Mouse (Mus musculus): Measurements from ENCODE around the gene Abcc9. TPM values are rescaled to one million over a fixed set of nuclear protein-coding genes. Genes with fewer than 3 reads are reported as not detected.

The Abcc9 gene
- total and polyA plus RNA-seq, 2 experiments from 2014 or later = 21.0 to 108 TPM

DNA sequence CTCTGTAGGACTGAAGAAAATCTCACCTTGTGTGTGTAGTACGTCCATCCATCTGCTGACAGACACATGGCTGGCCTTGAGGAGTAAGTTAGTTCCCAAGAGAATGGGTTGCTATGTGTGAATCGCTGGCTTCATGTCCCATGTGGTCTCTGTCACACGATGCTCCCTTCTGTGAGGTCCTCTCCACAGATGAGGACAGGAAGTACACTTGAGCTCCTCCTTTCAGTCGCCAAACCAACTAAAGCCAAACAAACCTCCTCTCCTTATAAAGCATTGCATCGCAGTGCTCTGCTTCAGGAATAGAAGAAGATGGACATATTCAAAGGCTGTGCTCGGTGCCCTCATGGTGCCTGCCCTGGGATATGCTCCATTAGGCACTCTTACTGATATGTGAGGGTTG is 124.3 kb downstream of the Abcc9 start:
- no peak overlapping the region for H3K9ac ChIP-seq (replicated peaks; ENCODE audit: low read depth, low read length)
- H3K4me1 ChIP-seq (ENCODE audit: control insufficient read depth, insufficient read depth) = no peaks in the 10 kb centered on the region
- H3K27ac ChIP-seq (ENCODE audit: low read depth) = no peak overlapping the region
- DNase-seq (ENCODE audit: low spot score) = no peak
- ATAC-seq (ENCODE audit: insufficient read depth, low read depth) = no peak
- no peak overlapping the region for H3K4me2 ChIP-seq (ENCODE audit: low read depth, low read length)
- no peaks in the 10 kb centered on the region for H3K27me3 ChIP-seq (ENCODE audit: control insufficient read depth, insufficient read depth, low read length)
- no peaks in the 10 kb centered on the region for H3K9me3 ChIP-seq (replicated peaks; ENCODE audit: control insufficient read depth, low read length)
- no peaks in the 10 kb centered on the region for H3K36me3 ChIP-seq (replicated peaks; ENCODE audit: control insufficient read depth, insufficient read depth, low read length)
- TF ChIP-seq EP300 (IDR thresholded peaks at IDR 0.05; ENCODE audit: low read depth) (no peak), CTCF (IDR thresholded peaks at IDR 0.05; ENCODE audit: low read depth) (no peak)
- 75% methylated on average over 6 of the region's 6 CpGs for WGBS
- H3K4me3 ChIP-seq (ENCODE audit: low read depth, low read length) = no peak overlapping the region

GRCm38 (mm10) chr6:142572876-142573275 is 129.2 kb downstream of the Abcc9 start:
- DNase-seq (ENCODE audit: low spot score) = no peak
- no peaks in the 10 kb centered on the region for H3K9me3 ChIP-seq (replicated peaks; ENCODE audit: control insufficient read depth, low read length)
- no peak overlapping the region for H3K4me2 ChIP-seq (ENCODE audit: low read depth, low read length)
- ATAC-seq (ENCODE audit: insufficient read depth, low read depth) = no peak
- TF ChIP-seq CTCF (IDR thresholded peaks at IDR 0.05; ENCODE audit: low read depth) = no peak
- no peak for TF ChIP-seq EP300 (IDR thresholded peaks at IDR 0.05; ENCODE audit: low read depth)
- H3K27me3 ChIP-seq (ENCODE audit: control insufficient read depth, insufficient read depth, low read length) = peaks cover 19% of the 10 kb centered on the region; the same call in 1 of the 2 replicates
- peaks cover 9% of the 10 kb centered on the region for H3K4me1 ChIP-seq (ENCODE audit: control insufficient read depth, insufficient read depth)
- H3K36me3 ChIP-seq (replicated peaks; ENCODE audit: control insufficient read depth, insufficient read depth, low read length) = no peaks in the 10 kb centered on the region
- no peak overlapping the region for H3K9ac ChIP-seq (replicated peaks; ENCODE audit: low read depth, low read length)
- WGBS = 57% methylated on average over 6 of the region's 6 CpGs
- no peak overlapping the region for H3K4me3 ChIP-seq (ENCODE audit: low read depth, low read length)
- no peak overlapping the region for H3K27ac ChIP-seq (ENCODE audit: low read depth)

GRCm38 (mm10) chr6:142571629-142572360 is 130.3 kb downstream of the Abcc9 start:
- Histone ChIP-seq H3K4me3 (ENCODE audit: low read depth, low read length) (peak overlapping the region; percentile 50), H3K27me3 (ENCODE audit: control insufficient read depth, insufficient read depth, low read length) (peaks cover 19% of the 10 kb centered on the region; the same call in 1 of the 2 replicates), H3K9me3 (replicated peaks; ENCODE audit: control insufficient read depth, low read length) (no peaks in the 10 kb centered on the region), H3K36me3 (replicated peaks; ENCODE audit: control insufficient read depth, insufficient read depth, low read length) (no peaks in the 10 kb centered on the region), H3K27ac (ENCODE audit: low read depth) (no peak overlapping the region), H3K9ac (replicated peaks; ENCODE audit: low read depth, low read length) (peak overlapping the region; percentile 41; the same call in 1 of the 2 replicates), H3K4me2 (ENCODE audit: low read depth, low read length) (peak overlapping the region; percentile 93), H3K4me1 (ENCODE audit: control insufficient read depth, insufficient read depth) (peaks cover 18% of the 10 kb centered on the region)
- 11% methylated on average over 21 of the region's 21 CpGs for WGBS
- ATAC-seq (ENCODE audit: insufficient read depth, low read depth) (no peak), DNase-seq (ENCODE audit: low spot score) (no peak)
- TF ChIP-seq CTCF (IDR thresholded peaks at IDR 0.05; ENCODE audit: low read depth) (no peak), EP300 (IDR thresholded peaks at IDR 0.05; ENCODE audit: low read depth) (no peak)

DNA sequence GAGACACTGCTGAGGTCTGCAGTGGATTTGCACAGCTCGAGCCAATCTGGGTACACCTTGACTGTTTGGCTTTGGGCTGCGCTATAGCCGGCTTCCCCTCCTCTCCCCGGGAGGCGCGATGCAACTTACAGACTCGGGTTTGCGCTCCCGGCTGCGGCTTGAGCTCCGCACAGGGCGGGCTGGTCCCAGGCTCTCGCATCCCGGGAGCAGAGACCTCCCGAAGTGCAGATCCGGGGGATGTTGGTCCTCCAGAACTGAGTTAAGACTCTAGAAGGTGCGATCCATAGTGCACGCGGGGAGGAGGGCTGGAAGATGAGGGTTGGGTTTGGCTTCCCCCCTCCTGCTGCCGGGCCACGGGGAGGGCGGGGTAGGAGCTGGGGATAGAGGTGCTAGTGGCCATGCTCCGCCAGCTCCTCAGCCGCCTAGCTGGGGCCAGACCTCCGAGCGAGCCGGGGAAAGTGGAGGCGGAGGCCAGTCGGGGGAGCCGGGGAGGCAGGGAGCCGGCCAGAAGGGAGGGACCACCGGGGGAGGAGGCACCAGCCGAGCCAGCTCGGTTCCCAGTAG is 131.0 kb downstream of the Abcc9 start, which contains the start of gene Kcnj8:
TSS of gene Kcnj8 (minus strand) at position 560 of the 564 bp plus-strand sequence.
- Histone ChIP-seq H3K4me2 (ENCODE audit: low read depth, low read length) (peak within 1 kb of the TSS; percentile 93), H3K27me3 (ENCODE audit: control insufficient read depth, insufficient read depth, low read length) (peaks cover 19% of the 10 kb centered on the region; the same call in 1 of the 2 replicates), H3K36me3 (replicated peaks; ENCODE audit: control insufficient read depth, insufficient read depth, low read length) (0 out of 2 replicates have a peak, but pooled peaks cover under 1% of the 10 kb centered on the region), H3K4me1 (ENCODE audit: control insufficient read depth, insufficient read depth) (peaks cover 18% of the 10 kb centered on the region), H3K9me3 (replicated peaks; ENCODE audit: control insufficient read depth, low read length) (no peaks in the 10 kb centered on the region), H3K4me3 (ENCODE audit: low read depth, low read length) (peak within 1 kb of the TSS; percentile 50), H3K9ac (replicated peaks; ENCODE audit: low read depth, low read length) (peak within 1 kb of the TSS; percentile 41), H3K27ac (ENCODE audit: low read depth) (no peak within 1 kb of the TSS; the same call in 1 of the 2 replicates)
- DNase-seq (ENCODE audit: low spot score) = peak; percentile 70
- TF ChIP-seq EP300 (IDR thresholded peaks at IDR 0.05; ENCODE audit: low read depth) (no peak), CTCF (IDR thresholded peaks at IDR 0.05; ENCODE audit: low read depth) (0 out of 2 replicates have a peak, but pooled peaks have one; percentile 8)
- peak; percentile 74 for ATAC-seq (ENCODE audit: insufficient read depth, low read depth)
- under 1% methylated on average over 31 of the region's 34 CpGs for whole genome bisulfite sequencing

DNA sequence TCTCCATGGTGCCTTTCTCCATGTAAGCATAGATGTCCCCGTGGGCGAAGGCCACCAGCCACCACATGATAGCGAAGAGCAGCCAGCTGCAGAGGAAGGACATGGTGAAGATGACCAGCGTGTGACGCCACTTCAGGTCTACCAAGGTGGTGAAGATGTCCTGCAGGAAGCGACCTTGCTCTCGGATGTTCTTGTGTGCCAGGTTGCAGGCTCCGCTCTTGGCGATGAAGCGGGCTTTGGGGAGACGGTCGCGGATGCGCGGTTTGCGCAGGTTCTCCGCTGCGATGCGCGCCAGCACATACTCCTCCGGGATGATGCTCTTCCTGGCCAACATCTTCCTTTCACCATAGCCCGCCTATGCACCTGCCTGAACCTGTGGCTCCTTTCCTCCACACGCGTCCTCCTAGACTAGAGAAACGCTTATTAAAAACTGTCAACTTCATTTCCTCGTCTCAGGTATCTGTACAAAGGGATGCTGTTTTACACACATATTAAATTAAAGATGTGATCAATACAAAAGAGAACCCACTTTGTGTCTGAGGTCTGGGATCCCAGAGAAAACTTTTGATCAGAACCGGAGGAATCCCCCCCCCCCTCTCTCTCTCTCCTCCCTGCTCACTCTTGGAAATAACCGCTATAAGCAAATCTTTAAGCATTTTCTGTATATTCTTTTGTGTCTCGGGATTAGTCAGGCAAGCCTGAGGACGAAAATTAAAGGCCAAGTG is 131.9 kb downstream of the Abcc9 start:
- Histone ChIP-seq H3K27ac (ENCODE audit: low read depth) (no peak overlapping the region), H3K9me3 (replicated peaks; ENCODE audit: control insufficient read depth, low read length) (no peaks in the 10 kb centered on the region), H3K9ac (replicated peaks; ENCODE audit: low read depth, low read length) (no peak overlapping the region), H3K36me3 (replicated peaks; ENCODE audit: control insufficient read depth, insufficient read depth, low read length) (0 out of 2 replicates have a peak, but pooled peaks cover 5% of the 10 kb centered on the region), H3K4me2 (ENCODE audit: low read depth, low read length) (peak overlapping the region; percentile 93), H3K27me3 (ENCODE audit: control insufficient read depth, insufficient read depth, low read length) (peaks cover 19% of the 10 kb centered on the region; the same call in 1 of the 2 replicates), H3K4me1 (ENCODE audit: control insufficient read depth, insufficient read depth) (peaks cover 18% of the 10 kb centered on the region), H3K4me3 (ENCODE audit: low read depth, low read length) (peak overlapping the region; percentile 50)
- ATAC-seq (ENCODE audit: insufficient read depth, low read depth) (no peak), DNase-seq (ENCODE audit: low spot score) (no peak)
- 18% methylated on average over 30 of the region's 30 CpGs for WGBS
- TF ChIP-seq CTCF (IDR thresholded peaks at IDR 0.05; ENCODE audit: low read depth) (no peak), EP300 (IDR thresholded peaks at IDR 0.05; ENCODE audit: low read depth) (no peak)
